Mouse (Mus musculus) spleen, adult 12 weeks (tissue): ENCODE measurements around the gene Cdh1.

Experiments used
- DNase-seq: peaks from one replicate; pipeline ENCODE4 v3.0.0; 2022; ENCODE audit warnings: low spot score

Cdh1 gene

DNA sequence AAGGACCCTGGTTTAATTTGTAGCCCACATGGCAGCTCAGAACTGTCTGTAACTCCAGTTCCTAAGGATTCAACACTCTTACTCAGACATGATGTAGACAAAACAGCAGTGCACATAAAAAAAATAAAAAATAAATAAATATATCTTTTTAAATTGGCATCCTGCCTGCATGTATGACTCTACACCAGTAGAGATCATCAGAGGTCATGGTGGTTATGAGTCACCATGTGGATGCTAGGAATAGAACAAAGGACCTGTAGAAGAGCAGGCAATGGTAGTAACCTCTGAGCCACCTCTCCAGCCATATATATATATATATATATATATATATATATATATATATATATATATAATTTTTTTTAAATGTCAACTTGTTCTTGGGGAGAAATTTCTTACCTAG is 52.9 kb downstream of the Cdh1 start:
- no peak for DNase-seq

DNA sequence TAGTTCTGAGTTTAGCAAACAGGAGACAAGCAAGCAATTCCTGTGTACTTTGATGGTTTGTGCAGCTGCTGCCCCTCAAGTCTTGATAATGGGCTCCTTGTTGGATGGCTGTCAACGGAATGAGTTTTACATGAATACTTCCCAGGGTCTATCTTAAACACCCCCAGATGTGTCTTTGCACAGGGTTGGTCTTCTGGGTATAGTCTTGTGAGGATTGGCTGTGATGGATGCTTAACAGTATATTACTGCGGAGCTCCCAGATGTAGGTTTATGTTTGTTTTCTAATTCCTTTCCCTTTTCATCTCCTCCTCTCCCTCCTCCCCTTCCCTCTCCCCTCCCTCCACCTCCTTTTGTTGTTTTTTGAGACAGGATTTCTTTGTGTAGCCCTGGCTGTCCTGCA is 69.6 kb downstream of the Cdh1 start:
- DNase-seq = no peak

DNA sequence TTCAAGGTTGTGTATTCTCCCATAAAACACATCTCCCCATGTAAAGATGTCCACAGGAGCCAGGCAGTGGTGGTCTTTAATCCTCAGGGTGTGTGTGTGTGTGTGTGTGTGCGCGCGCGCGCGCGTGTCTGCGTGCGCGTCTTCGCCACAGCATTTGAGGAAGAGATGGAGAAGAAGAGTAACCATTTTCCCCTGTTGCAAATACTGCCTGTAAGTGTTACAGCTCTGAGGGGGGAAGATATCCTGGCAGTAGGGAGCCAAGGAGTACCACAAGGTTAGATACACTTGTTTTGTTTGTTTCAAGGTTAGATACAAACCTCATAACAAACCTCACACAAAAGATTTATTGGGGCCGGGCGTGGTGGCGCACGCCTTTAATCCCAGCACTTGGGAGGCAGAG is 71.2 kb downstream of the Cdh1 start:
- no peak for DNase-seq

DNA sequence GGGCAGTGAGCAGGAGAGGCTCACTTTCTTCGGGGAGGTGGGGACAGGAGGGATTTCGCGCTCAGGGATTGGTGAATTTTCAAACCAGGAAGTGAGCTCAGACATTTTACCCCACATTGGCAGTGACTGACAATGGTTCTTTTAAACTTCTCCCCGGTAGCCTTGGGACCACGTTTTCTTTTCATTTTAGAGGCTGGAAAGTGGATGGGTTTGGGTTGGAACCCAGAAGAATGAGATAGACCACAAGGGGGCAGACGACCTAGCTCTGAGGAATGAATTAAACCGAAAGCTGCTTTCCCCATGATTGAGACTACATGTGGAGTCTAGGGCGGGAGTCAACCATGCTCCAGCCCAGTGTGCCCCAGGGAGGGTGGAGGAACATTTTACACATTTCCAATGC is 71.7 kb downstream of the Cdh1 start:
- DNase-seq = no peak

DNA sequence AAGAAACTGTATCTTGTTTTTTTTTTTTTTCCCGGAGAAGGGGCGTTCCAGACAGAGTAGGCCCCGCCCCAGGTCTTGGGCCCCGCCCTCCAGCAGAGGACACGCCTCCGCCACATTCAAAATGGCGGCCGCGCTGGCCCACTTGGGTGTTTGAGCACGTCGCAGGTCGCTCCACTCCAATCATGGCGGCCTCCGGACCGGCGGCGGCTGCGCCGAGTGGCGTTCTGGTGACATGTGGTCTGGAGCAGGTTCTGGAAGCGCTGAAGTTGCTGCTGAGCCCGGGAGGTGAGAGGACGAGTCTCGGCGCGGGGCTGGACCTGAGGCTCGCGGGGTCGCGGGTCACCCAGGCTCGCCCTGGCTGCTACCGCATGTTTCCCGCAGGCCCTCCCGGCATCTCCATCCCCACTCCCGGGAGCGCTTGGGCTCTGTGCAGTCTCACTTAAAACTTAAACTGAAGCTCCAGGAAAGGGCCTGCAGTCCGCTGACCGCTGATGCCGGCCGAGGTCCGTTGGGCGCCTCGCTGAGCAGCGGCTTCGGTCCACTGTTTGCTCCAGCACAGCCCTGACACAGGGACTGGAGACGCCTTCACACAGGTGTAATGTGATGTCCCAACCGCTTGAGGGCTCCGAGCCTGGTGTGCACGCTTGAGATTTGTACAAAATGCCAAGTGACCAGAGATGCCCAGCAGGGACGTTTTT is 80.0 kb downstream of the Cdh1 start, which contains the start of gene Tango6:
TSS of gene Tango6 (plus strand) at position 98 of the 698 bp plus-strand sequence.
- peak; percentile 75 for DNase-seq

DNA sequence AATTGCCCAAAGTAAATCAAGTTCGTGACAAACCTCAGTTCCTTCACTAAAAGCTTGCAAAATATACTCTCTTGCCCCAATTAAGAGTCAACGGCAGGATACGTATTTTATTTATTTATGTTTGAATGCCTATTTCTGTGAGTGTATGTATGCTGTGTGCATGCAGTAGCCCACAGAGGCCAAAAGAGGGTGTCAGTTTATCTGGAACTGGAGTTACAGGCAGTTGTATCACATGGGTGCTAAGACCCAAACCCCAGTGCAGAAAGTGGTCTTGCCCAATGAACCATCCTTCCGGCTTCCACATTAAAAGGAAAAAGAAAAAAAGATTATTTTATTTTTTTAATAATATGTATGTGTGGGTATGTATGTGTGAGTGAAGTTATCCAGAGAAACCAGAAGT is 81.2 kb downstream of the Cdh1 start:
- DNase-seq = no peak

DNA sequence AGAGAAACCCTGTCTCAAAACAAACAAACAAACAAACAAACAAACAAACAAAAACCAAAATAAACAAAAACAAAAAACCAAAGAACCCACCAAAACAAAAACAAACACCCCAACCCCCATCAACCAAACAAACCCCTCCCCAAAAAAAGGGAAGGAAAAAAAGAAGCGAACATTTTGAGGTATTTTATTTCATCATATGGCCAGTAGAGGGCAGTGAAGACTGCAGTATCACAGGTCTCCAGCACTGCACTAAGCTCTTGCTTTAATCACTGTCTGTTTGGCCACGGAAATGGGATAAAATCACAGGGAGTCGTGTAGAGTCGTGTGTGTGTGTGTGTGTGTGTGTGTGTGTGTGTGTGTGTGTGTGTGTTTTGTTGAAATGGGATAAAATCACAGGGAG is 84.3 kb downstream of the Cdh1 start:
- DNase-seq = no peak

DNA sequence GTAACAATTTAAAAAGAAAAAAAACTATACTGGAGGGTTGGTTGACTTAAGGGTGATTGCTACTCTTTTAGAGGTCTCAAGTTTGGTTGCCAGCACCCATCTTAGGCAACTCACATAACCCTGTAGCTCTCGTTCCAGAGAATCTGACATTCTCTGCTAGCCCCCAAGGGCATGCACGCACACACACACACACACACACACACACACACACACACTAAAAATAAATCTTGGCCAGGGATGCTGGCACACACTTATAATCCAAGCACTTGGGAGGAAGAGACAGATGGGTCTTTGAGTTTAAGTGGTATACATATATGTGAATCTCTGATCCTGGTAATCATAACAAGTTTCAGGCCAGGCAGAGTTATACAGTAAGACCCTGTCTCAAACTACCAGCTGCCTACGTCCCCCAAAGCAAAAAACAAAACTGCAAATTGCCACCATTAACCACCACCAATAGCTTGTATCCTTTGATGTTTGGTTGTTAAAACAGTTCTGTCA is 94.6 kb downstream of the Cdh1 start:
- no peak for DNase-seq

DNA sequence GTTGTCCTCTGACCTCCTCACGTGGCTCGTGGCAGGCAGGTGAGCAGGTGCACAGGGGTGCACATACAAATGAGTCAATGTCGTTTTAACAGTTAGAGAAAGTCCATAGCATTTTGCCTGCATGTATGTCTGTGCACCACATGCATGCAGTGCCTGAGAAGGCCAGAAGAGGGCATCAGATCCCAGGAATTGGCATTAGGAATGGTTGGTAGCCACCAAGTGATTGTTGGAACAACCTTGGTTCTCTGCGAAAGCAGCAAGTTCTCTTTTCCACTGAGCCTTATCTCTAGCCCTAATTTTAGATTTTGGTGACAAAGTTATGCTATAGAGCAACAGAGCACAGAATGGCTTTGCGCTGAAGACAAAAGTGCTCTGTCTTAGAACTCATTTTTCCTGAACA is 96.4 kb downstream of the Cdh1 start:
- DNase-seq = peak; percentile 31

DNA sequence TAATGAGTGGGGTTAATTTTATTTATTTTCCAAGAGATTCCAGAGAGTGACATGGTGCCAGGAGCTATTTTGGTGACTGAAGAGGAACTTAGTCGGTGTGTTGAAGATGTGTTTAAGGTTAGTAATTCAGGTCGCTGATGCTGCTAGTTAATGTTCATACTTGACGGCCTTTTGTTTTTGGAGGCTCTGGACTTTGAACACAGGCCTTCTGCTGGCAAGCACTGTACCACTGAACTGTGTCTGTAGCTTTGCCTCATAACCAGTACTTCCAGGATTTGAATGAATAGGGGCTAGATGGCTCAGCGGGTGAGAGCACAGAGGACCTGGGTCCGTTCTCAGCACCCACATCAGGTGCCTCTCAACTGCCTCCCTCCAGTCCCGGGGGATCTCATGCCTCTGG is 97.0 kb downstream of the Cdh1 start:
- no peak for DNase-seq

DNA sequence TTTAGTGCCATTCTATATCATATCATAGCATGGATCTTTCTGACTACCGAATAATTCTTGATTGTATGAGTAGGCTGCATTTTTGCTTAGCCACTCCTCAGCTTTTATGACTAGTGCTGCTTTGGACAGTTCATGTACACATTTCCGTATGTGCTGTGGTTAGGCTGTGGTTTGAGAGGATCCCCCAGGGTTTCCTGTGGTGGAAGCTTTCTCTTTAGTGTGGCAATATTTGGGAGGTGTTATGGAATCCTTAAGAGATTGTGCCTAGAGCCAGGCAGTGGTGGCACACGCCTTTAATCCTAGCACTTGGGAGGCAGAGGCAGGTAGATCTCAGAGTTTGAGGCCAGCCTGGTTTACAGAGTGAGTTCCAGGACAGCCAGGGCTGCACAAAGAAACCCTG is 98.2 kb downstream of the Cdh1 start:
- DNase-seq = no peak

DNA sequence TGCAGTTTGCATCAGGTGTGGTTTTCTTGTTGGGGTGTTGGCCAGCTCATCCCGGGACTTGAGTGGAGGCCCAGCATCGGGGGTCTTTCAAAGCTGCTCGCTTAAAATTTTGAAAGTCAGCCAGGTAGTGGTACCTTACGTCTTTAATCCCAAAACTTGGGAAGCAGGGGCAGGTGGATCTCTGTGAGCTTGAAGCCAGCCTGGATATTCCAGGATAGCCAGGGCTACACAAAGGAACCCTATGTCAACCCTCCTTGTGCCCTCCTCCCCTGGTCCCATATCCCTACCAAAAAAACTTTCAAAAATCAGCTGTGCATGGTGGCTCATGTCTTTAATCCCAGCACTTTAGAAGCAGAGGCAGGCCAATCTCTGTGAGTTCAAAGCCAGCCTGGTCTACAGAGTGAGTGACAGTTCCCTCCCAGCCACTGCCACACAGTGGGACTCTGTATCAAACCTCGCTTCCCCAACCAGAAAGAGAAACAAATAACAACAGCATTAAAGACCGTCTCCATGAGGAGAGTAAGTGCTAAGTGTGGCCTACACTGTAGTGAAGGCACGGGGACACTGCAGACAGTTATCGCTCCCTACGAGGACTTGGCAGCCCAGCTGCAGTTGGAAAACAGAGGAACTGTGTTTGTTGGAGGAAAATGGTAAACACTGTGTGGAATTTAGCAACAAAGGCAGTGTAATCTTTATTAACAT is 101.2 kb downstream of the Cdh1 start:
- DNase-seq = no peak

DNA sequence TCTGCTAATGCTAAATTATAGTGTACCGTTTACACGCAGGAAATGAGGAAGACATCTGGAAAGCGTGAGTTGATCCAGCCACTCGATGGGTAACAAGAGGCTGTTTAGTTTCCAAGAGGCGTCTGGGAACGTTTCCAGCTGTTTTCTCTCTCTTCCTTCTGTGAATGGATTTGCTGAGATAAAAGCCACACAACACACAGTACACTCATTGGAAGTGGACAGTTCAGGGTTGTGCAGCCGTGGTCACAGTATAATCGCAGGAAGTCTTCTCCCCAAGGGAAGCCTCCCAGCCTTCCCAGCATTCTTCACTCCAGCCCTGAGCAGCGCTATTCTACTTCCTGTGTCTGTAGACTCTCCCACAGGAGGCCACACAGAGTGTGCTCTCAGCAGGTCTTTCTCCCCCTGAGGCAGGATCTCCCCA is 101.8 kb downstream of the Cdh1 start:
- DNase-seq = no peak

DNA sequence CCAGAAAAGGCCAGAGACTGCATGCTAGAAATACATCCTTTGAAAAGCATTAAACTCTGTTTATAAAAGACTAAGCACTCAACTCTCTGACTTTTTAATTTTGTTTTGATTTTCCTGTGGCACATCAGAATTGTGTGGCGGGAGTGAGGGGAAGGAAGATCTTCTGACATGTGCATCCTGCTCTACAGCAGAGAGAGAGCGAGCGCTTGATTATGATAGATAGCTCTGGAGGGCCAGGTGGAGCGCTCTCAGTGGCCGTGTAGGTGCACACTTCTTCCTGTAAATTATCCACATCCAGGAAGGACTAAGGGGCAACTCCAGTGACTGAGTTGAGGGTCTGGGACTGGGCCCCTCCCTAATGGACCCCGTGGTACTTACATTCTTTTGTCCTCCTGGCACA is 103.0 kb downstream of the Cdh1 start:
- DNase-seq = no peak

DNA sequence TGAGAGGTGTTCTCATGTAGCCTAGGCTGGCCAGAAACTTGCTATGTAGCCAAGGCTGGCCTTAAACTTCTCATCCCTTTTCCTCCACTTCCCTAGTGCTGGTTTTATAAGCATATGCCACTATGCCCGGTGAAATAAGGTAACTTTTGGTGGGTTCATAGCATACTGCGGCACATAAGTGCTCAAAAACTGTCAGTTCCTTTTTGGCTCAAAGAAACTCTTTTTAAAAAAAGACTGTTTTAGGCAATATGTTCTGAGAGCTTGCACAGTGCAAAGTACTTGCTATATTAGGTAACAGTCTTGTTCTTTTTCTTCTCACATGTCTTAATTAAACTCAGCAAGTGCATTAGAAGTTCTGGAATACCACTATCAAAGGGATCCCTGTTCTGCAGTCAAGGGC is 106.9 kb downstream of the Cdh1 start:
- DNase-seq = no peak

DNA sequence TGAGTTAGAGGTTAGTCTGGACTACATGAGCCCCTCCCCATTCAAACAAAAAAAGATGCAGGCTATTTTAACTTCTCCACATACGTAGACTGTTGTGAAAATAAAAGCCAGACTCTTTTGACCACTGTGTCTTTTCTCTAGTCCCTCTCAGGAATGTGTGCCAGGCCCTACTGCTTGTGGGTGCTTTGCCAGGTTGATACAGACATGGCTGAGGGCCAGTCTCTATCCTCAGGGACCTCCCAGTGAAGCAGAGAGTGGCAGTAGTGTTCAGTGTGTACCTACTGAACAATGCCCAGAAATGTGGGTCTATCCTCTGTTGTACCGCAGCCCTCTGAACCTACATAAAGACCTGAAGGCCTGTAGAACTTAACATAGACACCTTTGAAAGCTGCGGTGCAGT is 109.3 kb downstream of the Cdh1 start:
- no peak for DNase-seq

DNA sequence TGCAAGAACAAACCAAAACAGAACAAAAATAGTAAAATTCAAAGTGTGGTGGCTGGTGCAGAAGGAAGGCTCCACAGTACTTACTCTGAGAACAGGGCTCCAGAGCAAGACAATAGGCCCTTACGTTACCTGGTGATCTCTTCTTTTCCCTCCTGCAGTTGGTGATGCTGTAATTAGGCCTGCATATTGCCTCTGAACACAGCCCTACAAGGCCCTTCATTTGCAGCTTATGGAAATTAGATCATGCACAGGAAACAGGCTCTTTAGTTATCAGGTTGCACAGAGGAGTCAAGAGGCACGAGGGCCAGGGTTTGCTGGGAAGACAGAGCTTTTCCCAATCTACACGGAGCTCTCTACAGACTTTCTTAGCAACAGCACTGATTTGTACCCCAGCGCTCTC is 111.1 kb downstream of the Cdh1 start:
- no peak for DNase-seq

DNA sequence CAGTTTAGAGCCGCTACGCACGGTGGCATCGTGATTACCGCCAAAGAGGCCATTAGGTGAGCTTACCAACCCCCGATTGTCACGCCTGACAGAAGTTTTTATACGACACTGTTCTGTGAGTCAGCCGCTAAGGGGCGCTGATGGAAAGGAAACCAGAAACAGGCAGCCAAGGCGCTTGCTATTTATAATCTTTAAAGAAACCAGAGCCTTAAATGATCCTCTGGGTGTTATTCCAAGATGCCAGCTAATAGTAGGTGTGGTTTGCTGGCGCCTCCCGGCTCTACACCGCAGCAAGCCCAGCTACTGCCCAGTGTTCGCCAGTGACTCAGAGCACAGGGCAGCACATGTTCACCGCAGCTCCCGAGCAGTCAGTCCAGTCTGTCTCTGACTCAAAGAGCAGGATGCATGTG is 114.9 kb downstream of the Cdh1 start:
- DNase-seq = peak; percentile 4
